Mouse (Mus musculus): ENCODE data around the gene Podxl2. TPM values are rescaled to one million over a fixed set of nuclear protein-coding genes. Genes with fewer than 3 reads are reported as not detected.

The Podxl2 gene
- polyA plus RNA-seq, 1 experiment from 2014 or later = 595 TPM

GRCm38 (mm10) chr6:88901947-88902820 is 27.3 kb upstream of the Podxl2 start, which contains the start of gene Tpra1:
Gene Tpra1 (plus strand): TSS chr6:88902251.
- H3K4me3 ChIP-seq = peak within 1 kb of the TSS; percentile 85
- H3K27me3 ChIP-seq = no peaks in the 10 kb centered on the region
- H3K9ac ChIP-seq = peak within 1 kb of the TSS; percentile 90
- WGBS = under 1% methylated on average over 66 of the region's 66 CpGs
- H3K4me1 ChIP-seq (replicated peaks) = peaks cover 59% of the 10 kb centered on the region
- peak; percentile 90 for ATAC-seq (ENCODE audit: low FRiP score)
- H3K36me3 ChIP-seq = no peaks in the 10 kb centered on the region
- H3K4me2 ChIP-seq = peak within 1 kb of the TSS; percentile 96
- H3K27ac ChIP-seq = peak within 1 kb of the TSS; percentile 90
- no peaks in the 10 kb centered on the region for H3K9me3 ChIP-seq

GRCm38 (mm10) chr6:88901471-88901870 is 26.6 kb upstream of the Podxl2 start:
- peak overlapping the region; percentile 96 for H3K4me2 ChIP-seq
- H3K27me3 ChIP-seq = no peaks in the 10 kb centered on the region
- 9% methylated on average over 5 of the region's 5 CpGs for whole genome bisulfite sequencing
- H3K4me3 ChIP-seq = peak overlapping the region; percentile 85
- peaks cover 60% of the 10 kb centered on the region for H3K4me1 ChIP-seq (replicated peaks)
- H3K27ac ChIP-seq = peak overlapping the region; percentile 90
- no peaks in the 10 kb centered on the region for H3K36me3 ChIP-seq
- peak overlapping the region; percentile 90 for H3K9ac ChIP-seq
- ATAC-seq (ENCODE audit: low FRiP score) = no peak
- H3K9me3 ChIP-seq = no peaks in the 10 kb centered on the region

GRCm38 (mm10) chr6:88899628-88900027 is 24.8 kb upstream of the Podxl2 start:
- no peak for ATAC-seq (ENCODE audit: low FRiP score)
- WGBS = 95% methylated on average over 2 of the region's 2 CpGs
- no peak overlapping the region for H3K27ac ChIP-seq
- peaks cover 53% of the 10 kb centered on the region for H3K4me1 ChIP-seq (replicated peaks)
- H3K27me3 ChIP-seq = no peaks in the 10 kb centered on the region
- no peak overlapping the region for H3K4me3 ChIP-seq
- no peak overlapping the region for H3K4me2 ChIP-seq
- no peaks in the 10 kb centered on the region for H3K9me3 ChIP-seq
- no peak overlapping the region for H3K9ac ChIP-seq
- peaks cover 6% of the 10 kb centered on the region; the same call in 1 of the 2 replicates for H3K36me3 ChIP-seq

GRCm38 (mm10) chr6:88899086-88899485 is 24.2 kb upstream of the Podxl2 start:
- peak overlapping the region; percentile 79; the same call in 1 of the 2 replicates for H3K4me2 ChIP-seq
- 63% methylated on average over 4 of the region's 4 CpGs for WGBS
- H3K9ac ChIP-seq = 0 out of 2 replicates have a peak overlapping the region, but pooled peaks have one; percentile 19
- H3K4me3 ChIP-seq = 0 out of 2 replicates have a peak overlapping the region, but pooled peaks have one; percentile 54
- peaks cover 48% of the 10 kb centered on the region for H3K4me1 ChIP-seq (replicated peaks)
- H3K27ac ChIP-seq = no peak overlapping the region
- H3K36me3 ChIP-seq = peaks cover 10% of the 10 kb centered on the region; the same call in 1 of the 2 replicates
- no peaks in the 10 kb centered on the region for H3K27me3 ChIP-seq
- no peak for ATAC-seq (ENCODE audit: low FRiP score)
- H3K9me3 ChIP-seq = no peaks in the 10 kb centered on the region

GRCm38 (mm10) chr6:88898534-88899048 is 23.7 kb upstream of the Podxl2 start, which contains the start of gene Mcm2:
Gene Mcm2 (minus strand): TSS chr6:88898780.
- Histone ChIP-seq H3K27me3 (no peaks in the 10 kb centered on the region), H3K9me3 (no peaks in the 10 kb centered on the region), H3K4me3 (peak within 1 kb of the TSS; percentile 54), H3K36me3 (peaks cover 10% of the 10 kb centered on the region; the same call in 1 of the 2 replicates), H3K9ac (peak within 1 kb of the TSS; percentile 76), H3K27ac (peak within 1 kb of the TSS; percentile 80), H3K4me1 (replicated peaks) (peaks cover 43% of the 10 kb centered on the region), H3K4me2 (peak within 1 kb of the TSS; percentile 79)
- under 1% methylated on average over 33 of the region's 33 CpGs for WGBS
- peak; percentile 77 for ATAC-seq (ENCODE audit: low FRiP score)

- 0 out of 2 replicates have a peak overlapping the region, but pooled peaks have one; percentile 5 for H3K4me3 ChIP-seq
Observed at GRCm38 (mm10) chr6:88897246-88897645, 22.4 kb upstream of the Podxl2 start.

GRCm38 (mm10) chr6:88895943-88896342 is 21.1 kb upstream of the Podxl2 start:
- Histone ChIP-seq H3K9ac (no peak overlapping the region), H3K36me3 (peaks cover 33% of the 10 kb centered on the region), H3K4me3 (no peak overlapping the region), H3K4me2 (no peak overlapping the region), H3K4me1 (replicated peaks) (peaks cover 26% of the 10 kb centered on the region), H3K27me3 (no peaks in the 10 kb centered on the region), H3K9me3 (no peaks in the 10 kb centered on the region), H3K27ac (no peak overlapping the region)
- no peak for ATAC-seq (ENCODE audit: low FRiP score)
- 80% methylated on average over 6 of the region's 6 CpGs for WGBS

More at GRCm38 (mm10) chr6:88897246-88897645, 22.4 kb upstream of the Podxl2 start:
- no peaks in the 10 kb centered on the region for H3K27me3 ChIP-seq
- H3K27ac ChIP-seq = no peak overlapping the region
- ATAC-seq (ENCODE audit: low FRiP score) = no peak
- peaks cover 33% of the 10 kb centered on the region for H3K4me1 ChIP-seq (replicated peaks)
- peaks cover 20% of the 10 kb centered on the region for H3K36me3 ChIP-seq
- peak overlapping the region; percentile 79 for H3K4me2 ChIP-seq
- peak overlapping the region; percentile 49; the same call in 1 of the 2 replicates for H3K9ac ChIP-seq
- H3K9me3 ChIP-seq = no peaks in the 10 kb centered on the region
- WGBS = 70% methylated on average over 7 of the region's 7 CpGs

- peaks cover 20% of the 10 kb centered on the region for H3K4me1 ChIP-seq (replicated peaks)
- H3K4me2 ChIP-seq = no peak overlapping the region
- no peak overlapping the region for H3K27ac ChIP-seq
- H3K36me3 ChIP-seq = peaks cover 57% of the 10 kb centered on the region
- ATAC-seq (ENCODE audit: low FRiP score) = no peak
- no peaks in the 10 kb centered on the region for H3K9me3 ChIP-seq
- H3K27me3 ChIP-seq = no peaks in the 10 kb centered on the region
- H3K4me3 ChIP-seq = no peak overlapping the region
- 64% methylated on average over 5 of the region's 5 CpGs for WGBS
- no peak overlapping the region for H3K9ac ChIP-seq
Observed at GRCm38 (mm10) chr6:88893559-88893958, 18.7 kb upstream of the Podxl2 start.

GRCm38 (mm10) chr6:88890832-88891231 is 16.0 kb upstream of the Podxl2 start:
- H3K4me3 ChIP-seq = no peak overlapping the region
- H3K4me2 ChIP-seq = no peak overlapping the region
- no peaks in the 10 kb centered on the region for H3K9me3 ChIP-seq
- H3K9ac ChIP-seq = no peak overlapping the region
- 94% methylated on average over 7 of the region's 7 CpGs for WGBS
- peaks cover 8% of the 10 kb centered on the region for H3K4me1 ChIP-seq (replicated peaks)
- no peak for ATAC-seq (ENCODE audit: low FRiP score)
- H3K27me3 ChIP-seq = no peaks in the 10 kb centered on the region
- H3K36me3 ChIP-seq = peaks cover 78% of the 10 kb centered on the region
- H3K27ac ChIP-seq = no peak overlapping the region

GRCm38 (mm10) chr6:88889410-88890042 is 14.7 kb upstream of the Podxl2 start:
- Histone ChIP-seq H3K27ac (no peak overlapping the region), H3K9ac (no peak overlapping the region), H3K36me3 (peaks cover 82% of the 10 kb centered on the region), H3K4me1 (replicated peaks) (peaks cover 8% of the 10 kb centered on the region), H3K4me2 (no peak overlapping the region), H3K4me3 (no peak overlapping the region), H3K27me3 (no peaks in the 10 kb centered on the region), H3K9me3 (no peaks in the 10 kb centered on the region)
- ATAC-seq (ENCODE audit: low FRiP score) = no peak
- 94% methylated on average over 13 of the region's 13 CpGs for WGBS

GRCm38 (mm10) chr6:88886417-88886967 is 11.6 kb upstream of the Podxl2 start:
- ATAC-seq (ENCODE audit: low FRiP score) = peak; percentile 50
- Histone ChIP-seq H3K4me1 (replicated peaks) (peaks cover 8% of the 10 kb centered on the region), H3K27me3 (no peaks in the 10 kb centered on the region), H3K9me3 (no peaks in the 10 kb centered on the region), H3K9ac (no peak overlapping the region), H3K27ac (peak overlapping the region; percentile 61; the same call in 1 of the 2 replicates), H3K36me3 (peaks cover 74% of the 10 kb centered on the region), H3K4me2 (no peak overlapping the region), H3K4me3 (no peak overlapping the region)
- WGBS = 42% methylated on average over 2 of the region's 2 CpGs
